Mouse (Mus musculus): ENCODE results near the gene Csnk2b.

Csnk2b gene

GRCm38 (mm10) chr17:35088825-35089644 lies 32.8 kb downstream of the Csnk2b start, which contains the start of gene Abhd16a:
Abhd16a (plus strand) TSS chr17:35089263.
- DNase-seq (ENCODE audit: low read depth, low spot score): peak; percentile 97

DNA sequence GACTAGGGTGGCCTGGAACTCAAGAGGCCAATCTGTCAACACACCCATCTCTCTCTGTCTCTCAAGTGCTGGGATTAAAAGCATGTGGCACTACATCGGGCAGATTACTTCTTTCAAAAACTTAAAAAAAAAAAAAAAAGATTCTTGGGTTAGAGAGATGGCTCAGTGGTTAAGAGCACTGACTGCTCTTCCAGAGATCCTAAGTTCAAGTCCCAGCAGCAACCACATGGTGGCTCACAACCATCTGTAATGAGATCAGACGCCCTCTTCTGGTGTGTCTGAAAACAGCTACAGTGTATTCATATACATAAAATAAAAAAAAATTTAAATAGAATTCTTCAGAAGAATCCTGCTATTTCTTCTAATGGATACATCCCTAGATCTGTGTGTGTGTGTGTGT lies 33.7 kb downstream of the Csnk2b start:
- peak; percentile 51 for DNase-seq (ENCODE audit: low read depth, low spot score)

DNA sequence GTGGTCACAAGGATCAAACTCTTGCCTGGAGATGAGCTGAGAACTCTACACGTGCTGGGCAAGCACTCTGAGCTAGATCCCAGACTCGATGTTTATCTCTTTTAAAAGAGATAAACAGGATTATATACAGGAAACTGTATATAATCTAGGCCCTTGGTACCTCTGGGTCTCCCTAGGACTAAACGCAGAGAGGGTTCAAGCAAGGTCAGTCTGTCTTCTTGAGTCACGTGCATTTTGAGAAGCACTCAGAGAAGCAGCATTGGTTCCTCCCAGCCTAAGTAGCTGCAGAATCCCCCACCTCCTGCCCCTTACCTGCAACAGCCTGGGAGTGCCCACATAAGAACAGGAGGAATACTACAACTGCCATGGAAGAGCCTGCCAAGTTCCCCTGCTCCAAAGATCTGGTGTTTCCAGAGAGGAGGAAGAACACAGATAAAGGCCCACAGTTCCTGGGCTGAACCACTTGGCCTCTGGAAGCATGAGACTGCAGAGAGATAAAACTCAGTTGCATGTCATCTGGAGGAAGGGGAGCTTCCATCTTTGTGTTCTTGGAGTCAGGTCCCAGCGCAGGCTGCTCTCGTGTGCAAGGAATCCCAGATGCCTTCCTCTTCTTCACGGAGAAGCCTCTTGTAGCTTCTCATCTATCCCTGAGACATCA lies 36.5 kb downstream of the Csnk2b start, which contains the start of gene Ly6g6f:
TSS of gene Ly6g6f (minus strand) at position 403 of the 658 bp plus-strand sequence.
- no peak for DNase-seq (ENCODE audit: low read depth, low spot score)

DNA sequence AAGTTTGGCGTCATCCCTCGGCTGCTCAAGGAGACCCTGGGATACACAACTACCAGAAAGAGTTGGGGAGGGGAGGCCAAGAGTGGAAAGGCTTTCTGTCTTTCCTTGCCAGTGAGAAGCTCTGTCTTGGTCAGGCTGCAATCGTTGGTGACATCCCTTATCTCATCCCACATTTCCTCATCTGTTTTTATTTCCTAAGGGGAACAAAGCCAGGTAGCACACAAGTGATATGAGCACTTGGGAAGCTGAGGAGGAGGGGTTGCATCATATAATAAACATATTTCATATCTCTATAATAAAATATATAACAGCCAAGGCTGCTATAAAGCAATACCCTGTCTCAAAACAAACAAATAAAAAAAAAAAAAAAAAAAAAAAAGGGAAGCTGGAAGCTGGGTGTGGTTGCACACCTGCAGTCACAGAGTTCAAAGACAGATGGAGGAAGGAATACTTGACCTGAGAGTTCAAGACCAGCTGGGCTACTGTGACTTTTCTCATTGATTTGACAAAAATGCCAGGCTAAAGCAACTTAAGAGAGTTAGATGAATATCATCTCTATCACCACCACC lies 37.8 kb downstream of the Csnk2b start:
- no peak for DNase-seq (ENCODE audit: low read depth, low spot score)

DNA sequence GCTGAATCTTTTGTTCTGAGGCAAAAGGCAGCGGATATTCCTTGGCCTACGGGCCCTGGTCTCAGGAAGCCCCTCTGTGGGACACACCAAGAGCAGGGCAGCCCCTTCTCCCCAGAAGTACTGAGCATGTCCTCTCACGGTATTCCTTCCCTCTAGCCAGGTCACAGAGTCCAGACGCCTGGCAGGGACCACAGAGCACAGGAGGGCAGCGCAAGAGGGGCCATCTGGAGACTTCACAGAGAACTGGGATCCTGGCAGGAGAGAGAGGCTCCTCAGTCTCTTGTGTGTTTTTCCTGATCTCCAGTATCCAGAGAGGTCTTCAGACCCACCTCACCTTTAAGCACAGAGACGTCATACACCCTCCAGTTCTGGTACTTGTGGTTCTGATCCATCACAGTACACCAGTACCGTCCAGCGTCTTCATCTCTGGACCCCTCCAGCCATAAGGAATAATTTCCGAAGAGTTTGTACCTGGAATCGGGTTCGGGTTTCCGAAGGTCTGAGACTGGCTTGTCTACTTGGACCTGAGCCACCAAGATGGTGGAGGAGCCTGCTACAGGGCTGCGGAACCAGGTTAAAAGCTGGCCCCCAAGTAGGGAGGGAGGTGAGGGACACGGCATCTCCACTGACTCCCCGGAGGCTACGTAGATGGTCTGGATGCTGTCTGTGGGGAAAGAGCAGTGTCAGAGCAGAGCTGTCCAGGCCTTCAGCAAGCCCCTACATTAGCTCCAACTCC lies 38.8 kb downstream of the Csnk2b start:
- DNase-seq (ENCODE audit: low read depth, low spot score): no peak

DNA sequence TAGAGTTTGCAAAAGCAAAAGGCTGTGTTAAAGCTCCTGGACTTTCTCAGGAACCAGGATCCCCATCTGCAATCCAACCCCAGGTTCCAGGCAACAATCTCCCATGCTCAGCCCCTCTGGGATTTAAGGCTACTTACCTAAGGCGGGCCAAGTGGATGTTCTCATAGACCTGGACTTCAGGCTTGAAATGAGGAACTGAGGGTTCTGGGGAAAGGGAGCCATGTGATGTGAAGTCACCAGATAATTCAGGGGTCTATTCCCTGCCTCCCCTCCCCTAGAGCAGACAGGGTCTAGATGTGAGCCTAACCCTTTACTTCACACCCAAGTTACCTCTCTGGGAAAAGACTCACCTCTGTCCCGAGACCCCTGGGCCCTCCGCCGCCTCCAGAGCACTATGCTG lies 41.1 kb downstream of the Csnk2b start:
- no peak for DNase-seq (ENCODE audit: low read depth, low spot score)

GRCm38 (mm10) chr17:35080248-35080647 lies 41.6 kb downstream of the Csnk2b start:
- no peak for DNase-seq (ENCODE audit: low read depth, low spot score)

DNA sequence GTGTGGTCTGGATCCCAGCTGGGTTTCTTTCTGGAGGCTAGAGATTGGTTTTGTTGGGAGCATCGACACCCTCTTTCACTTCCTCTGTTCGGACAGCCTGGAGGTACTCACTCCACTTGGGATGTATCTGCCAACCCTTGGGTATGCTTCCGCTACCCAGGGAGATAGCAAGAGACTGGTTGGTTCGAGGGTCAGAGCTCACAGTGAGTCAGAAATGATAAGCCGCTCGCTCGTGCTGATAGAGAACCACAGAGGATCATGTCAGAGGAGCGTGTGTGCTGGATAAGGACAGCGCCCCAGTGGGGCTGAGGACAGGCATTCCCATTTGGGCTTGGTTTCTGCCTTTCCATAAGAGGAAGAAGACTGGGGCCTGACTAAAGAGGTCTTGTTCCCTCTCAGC lies 42.1 kb downstream of the Csnk2b start:
- DNase-seq (ENCODE audit: low read depth, low spot score): peak; percentile 28

DNA sequence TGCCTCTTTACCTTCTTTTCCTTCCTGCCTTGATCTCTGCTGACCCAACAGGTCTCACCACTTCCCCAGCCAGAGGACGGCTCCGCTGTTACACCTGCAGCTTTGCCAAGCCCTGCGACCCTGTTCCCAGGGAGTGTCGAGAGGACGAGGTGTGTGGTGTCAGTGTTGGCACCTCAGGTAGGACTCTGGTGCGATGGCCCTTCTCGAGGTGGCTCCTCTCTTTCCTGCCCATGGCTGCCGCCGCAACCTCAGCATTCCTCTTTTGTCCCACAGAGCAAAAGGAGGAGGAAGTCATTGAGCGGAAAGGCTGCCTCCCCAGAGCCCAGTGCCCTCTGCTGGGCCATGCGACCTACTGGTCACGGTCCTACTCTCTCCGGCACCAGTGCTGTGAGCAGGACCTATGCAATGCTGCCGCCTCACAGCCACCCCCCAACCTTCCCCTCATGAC lies 44.0 kb downstream of the Csnk2b start, which contains the start of gene Ly6g6d:
TSS of gene Ly6g6d (minus strand) at position 280 of the 448 bp plus-strand sequence.
- DNase-seq (ENCODE audit: low read depth, low spot score): no peak

- DNase-seq (ENCODE audit: low read depth, low spot score): no peak
These were observed 44.6 kb downstream of the Csnk2b start for GRCm38 (mm10) chr17:35077285-35077684.

GRCm38 (mm10) chr17:35076507-35077176 lies 45.2 kb downstream of the Csnk2b start, which contains the start of gene Ly6g6e:
Ly6g6e (plus strand) TSS chr17:35076902.
- DNase-seq (ENCODE audit: low read depth, low spot score): peak; percentile 64

- no peak for DNase-seq (ENCODE audit: low read depth, low spot score)
These were observed 47.8 kb downstream of the Csnk2b start for GRCm38 (mm10) chr17:35074097-35074496.

DNA sequence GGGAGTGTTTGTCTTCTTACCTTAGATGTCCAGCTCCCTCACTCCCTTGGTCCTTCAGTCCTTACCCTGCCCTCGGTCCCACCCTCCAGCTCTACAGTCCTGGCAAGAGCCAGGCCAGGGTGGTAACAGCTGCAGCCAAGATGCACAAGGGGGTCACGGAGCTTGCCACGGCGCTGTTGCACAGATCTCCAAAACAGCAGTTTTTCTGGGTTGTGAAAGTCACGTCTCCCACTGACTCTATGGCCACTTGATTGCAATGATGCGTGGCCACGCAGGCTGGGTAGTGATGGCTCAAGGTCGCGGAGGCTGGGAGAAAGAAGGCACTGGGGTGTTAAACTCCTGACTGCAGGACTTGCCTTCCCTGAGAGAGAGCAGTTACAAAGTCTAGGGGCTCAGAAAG lies 50.4 kb downstream of the Csnk2b start:
- DNase-seq (ENCODE audit: low read depth, low spot score): no peak

- no peak for DNase-seq (ENCODE audit: low read depth, low spot score)
These were observed 51.2 kb downstream of the Csnk2b start for GRCm38 (mm10) chr17:35070556-35071229.

DNA sequence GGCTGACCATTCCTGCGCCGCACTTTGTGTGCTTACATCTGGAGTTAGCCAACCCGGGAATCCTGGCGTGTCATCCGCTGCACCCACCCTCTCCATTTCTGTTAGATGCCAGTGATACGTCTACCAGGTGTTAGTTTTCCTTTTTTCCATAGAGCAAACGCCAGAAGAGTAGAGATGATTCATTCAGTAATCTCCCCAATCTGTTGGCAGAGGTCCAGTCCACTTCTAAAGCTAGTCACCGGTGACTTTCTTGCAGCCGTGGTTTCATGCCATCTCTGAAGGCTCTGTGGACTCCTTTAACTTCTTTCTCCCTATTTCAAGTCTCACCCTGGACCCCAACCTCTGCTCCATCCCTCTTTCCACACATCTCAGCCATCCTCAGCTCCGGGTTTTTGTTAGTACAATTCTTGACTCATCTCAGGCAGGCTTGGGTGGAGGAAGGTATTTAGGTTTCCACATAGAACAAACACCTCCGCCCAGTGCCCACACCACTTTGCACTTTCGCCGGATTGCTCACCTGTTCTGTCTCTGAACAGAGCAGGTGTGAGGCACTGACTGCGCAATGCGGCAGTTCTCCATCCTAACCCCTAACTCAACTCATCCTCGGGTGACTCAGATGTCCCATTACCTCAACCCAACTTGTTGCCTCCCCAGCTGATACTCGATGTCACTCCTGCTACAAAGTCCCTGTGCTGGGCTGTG lies 53.5 kb downstream of the Csnk2b start:
- DNase-seq (ENCODE audit: low read depth, low spot score): no peak
